Mouse (Mus musculus): Measurements from ENCODE around the gene Adcyap1r1.

The Adcyap1r1 gene

DNA sequence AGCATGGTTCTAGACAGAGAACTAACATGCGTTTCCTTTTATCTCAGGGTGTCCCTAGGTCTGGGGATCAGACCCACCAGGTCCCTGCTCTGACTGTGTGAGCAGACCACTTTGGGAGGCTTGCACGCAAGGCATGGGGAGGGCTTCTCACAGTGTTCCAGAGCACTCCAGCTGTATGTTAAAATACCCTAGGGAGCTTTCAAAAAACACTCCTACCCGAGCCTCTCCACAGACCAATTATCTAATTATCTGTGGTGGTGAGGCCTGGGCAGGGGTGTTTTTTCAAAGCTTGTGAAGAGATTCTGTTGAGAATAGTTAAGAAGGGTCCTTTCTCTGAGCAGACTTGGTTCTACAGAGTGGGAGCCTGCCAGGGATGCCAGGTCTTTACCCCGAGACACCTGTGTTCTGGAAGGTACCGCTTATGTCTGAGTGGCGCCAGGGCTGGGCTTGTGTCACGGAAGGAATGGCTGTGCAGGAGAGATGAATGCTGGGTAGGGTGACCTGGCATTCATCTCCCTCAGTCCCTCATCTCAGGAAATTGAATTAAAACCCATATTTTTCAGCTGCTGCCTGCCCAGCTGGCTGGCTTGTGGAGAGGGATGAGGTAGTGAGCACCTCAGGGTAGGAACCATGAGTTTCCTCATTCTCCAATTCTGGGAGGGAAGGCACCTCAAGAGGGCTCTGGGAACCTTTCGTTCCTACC, 2.7 kb upstream of the Adcyap1r1 start:
- no peak for DNase-seq

DNA sequence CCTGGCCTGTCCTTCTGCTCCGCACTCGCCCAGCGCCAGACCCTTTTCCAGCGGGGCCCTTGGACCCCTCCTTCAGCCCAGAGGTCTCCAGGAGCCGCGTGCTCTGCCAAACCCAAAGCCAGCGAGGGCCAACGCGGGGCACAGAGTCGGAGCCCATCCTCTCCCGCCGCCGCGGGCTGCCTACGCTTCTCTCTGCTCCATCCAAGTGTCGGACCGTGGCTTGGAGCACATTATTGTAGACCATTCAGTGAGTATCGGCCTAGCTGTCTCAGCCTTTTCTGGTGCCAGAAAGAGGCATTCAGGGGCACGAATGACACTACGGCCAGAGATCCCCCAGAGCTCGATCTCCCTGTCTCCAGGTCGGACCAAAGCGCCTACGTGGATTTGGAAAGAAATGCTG, 603 bp downstream of the Adcyap1r1 start:
- DNase-seq = no peak

DNA sequence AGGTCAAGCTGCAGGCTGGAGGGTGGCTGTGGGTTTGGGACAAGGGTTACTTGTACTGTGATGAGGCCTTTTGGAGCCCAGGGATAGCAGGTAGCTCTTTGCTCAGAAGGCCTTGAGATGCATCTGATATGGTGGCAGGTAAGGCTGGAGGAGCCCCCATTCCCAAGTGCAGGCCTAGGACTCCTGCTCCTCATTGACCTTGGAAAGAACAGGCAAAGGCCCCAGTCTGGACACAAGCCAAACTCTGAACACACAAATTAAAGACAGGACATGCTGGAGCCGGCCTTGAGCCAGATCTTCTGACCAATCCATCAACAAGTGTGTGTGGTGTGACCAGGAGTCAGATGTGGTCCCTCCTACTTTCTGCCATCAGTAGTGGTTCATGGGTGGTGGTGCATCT, 1.8 kb downstream of the Adcyap1r1 start:
- DNase-seq = peak; percentile 54 to 62

DNA sequence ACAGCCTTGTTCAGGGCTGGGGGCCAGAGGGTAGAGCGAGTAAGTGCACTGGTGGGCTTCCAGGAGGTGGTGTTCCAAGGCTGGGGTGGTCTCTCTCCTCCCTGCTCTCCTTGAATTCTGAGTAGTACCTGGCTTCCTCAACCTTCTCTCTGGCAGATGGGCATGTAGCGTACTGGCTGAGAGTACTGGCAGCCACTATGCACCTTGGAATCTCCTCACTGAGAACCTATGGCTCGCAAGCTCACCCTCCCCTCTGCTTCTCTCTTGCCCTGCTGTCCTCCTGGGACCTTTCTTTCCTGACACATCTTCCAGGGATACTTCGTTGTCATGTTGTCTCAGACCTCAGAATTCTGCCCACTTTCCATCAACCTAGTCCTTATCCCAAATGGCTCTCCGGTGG, 3.9 kb downstream of the Adcyap1r1 start:
- DNase-seq = peak; percentile 72 to 76

DNA sequence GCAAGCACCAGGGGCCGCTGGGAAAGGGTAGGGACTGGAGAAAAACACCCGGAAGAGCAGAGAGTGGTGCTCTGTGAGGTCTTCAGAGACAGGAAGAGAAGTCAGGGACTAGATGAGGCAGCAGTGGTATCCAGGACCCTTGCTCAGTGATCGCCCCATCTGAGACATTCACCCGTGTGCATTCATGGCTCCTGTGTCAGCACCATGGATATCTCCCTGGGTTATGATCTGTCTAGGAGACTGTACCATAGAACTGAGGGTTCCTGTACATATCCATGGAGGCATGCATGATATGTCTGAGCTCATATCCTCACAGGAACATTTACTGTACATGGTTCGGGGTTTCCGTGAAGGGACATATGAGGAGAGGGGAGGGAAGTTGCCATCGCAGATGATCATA, 5.9 kb downstream of the Adcyap1r1 start:
- no peak for DNase-seq

DNA sequence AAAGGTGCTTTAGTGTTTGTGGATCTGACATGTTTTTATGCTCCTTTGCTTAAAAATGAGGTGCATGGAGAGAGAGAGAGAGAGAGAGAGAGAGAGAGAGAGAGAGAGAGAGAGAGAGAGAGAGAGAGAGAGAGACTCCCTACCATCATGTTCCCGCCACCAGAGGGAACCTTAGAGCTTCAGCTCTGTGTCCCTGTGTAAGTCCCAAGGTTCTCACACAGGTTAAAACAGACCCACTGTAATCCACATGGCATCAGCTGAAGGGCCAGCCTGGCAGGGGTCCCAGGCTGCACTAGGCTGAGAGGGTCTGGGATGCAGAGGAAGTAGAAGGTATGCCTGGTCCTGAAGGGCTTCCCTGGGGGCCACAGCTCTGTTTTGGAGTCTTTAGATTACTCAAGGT, 6.4 kb downstream of the Adcyap1r1 start:
- peak in 1 of 2 experiments; percentile 65 for DNase-seq

DNA sequence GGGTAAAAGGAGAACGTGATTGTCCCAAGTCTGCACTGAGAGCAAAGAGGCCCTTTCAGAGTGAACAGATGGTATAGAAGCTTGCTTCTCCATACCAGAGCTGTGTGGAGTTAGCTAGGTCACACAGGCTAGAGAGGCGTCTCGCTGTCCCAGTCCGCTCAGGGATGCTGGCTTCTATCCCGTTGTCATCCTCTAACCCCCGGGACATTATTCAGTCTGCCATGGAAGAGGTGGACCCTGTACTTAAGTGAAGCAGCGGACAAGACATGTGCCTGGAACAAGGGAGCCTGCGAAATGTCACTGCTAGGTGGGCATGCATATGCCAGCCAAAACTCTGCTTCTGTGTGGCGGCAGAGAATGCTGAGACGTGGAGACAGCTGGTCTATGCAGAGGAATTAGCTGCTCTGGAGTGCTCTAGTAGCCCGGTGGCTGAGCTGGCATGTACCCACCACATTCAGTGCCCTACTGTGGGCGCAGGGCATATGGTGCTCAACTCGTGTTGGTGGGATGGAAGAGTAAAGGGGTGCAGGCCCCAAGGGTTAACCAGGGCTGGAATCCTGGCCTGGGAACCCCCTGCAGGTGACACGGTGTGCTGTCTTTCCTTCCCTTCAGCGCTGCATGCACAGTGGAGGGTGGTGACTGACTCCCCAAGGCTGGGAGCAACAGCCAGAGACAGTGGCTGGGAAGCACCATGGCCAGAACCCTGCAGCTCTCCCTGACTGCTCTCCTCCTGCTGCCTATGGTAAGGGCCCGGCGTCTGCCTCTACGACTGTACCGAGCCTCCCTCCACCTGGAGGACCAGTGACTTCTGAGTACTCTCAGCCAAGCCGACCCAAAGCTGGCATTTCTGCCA, 8.0 kb downstream of the Adcyap1r1 start:
- peak; percentile 68 for DNase-seq

DNA sequence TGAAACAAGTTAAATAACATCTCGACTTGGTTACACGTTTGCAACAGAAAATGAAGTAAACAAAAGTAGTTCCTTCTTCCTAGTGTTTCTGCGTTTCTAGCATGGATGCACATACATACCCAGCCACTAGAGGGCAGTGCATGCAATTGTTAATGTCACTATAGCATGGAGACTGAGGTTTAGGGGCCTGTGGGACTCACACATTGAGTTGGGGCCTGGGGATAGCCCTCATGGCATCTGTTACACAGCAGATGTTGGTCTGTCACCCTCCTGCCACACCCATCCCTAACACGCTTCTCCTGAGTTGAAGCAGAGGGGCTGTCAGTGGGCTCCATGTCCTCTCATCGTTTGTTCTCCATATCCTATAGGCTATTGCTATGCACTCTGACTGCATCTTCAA, 9.4 kb downstream of the Adcyap1r1 start:
- peak in 1 of 2 experiments; percentile 49 for DNase-seq

DNA sequence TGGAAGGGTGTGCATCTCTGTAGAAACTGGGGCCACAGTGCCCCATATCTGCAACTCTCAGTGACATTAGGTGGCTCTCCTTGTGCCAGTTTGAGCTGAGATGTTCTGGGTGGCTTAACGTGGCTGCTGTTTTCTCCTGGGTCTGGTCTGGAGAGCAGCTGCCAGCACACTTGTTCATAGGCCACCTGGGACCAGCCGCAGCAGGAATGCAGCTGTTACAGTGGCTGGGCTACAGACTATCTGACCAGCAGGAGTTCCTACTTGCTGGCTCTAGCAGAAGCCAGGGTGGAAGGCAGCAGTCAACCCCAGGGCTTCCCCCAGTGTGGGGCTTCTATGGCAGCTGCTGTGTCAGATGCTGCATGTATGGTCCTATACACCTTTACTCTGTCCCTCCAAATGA, 9.9 kb downstream of the Adcyap1r1 start:
- no peak for DNase-seq

DNA sequence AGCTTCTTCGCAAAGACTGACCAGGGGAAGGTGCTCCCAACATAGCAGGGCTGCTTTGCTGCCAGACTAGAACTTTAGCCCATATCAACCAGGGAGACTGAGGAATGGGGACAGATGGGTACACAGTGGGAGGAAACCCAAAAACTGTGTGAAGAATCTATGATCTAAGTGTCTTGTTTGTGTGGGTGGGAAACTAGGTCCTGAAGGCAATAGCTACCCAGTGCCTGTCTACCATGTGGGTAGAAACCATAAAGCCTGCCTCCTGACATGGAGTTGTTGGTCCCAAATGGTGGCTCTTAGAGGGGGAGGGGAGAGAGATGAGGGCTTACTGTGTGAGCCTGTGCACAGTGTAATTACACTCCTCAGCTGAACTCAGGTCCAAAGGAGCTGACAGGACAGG, 10.6 kb downstream of the Adcyap1r1 start:
- DNase-seq = no peak

DNA sequence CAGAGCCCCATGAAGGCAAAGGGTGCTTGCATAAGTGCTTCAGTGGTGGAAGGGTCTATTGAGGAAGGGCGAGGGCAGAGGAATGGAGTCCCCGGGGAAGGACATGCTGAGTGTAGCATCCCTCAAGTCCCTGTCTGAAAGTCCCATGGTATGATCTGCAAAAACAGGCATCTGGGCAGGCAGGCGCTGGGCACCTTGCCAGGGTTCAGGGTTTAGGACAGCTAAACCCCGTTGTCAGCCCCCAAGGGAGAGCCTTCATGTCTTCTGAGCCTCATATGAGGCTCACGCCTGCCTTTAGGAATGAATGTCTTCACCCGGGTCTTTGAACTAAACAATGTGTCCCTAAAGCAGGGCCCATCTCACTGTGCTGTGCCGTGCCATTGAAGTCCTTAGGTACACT, 12.2 kb downstream of the Adcyap1r1 start:
- no peak for DNase-seq

DNA sequence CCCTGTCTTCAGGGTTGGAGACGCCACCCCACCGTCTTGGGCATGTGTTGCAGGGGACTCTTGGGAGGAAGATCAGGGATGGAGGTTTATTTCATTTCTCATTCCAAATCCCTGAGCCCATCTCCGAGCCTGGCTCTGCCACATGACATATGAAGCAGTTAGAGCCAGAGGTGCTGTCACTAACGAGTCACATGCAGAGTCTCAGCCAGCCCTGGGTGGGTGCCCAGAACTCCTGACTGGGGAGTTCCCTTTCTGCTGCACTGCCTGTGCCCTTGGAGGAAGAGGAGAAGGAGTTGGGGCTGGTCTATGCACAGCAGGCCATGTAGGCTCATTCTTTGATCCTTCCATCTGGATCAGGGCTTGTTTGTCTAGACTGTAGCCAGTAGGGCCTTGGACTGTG, 13.5 kb downstream of the Adcyap1r1 start:
- peak in 1 of 2 experiments; percentile 48 for DNase-seq

DNA sequence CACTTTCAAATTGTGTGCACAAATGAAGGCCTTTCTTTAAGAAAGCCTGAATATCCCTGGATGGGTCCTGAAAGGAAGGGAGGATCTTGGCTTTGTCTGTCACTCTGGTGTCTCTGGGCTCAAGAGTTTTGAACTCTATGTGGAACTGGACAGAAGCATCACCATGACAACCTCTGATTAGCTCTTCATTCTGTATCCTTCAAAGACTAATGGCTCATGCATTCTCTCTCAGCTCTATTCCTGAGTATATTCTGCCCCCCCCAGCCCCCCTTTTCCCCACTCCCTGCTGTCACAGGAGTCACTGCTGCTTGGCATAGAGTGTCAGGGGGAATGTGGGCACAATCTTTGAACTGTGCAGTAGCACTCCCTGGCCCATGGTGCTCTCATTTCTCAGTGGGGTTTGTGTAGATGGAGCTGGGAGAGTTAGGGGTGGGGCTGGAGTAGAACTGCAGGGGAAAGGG, 14.6 kb downstream of the Adcyap1r1 start:
- DNase-seq = no peak

DNA sequence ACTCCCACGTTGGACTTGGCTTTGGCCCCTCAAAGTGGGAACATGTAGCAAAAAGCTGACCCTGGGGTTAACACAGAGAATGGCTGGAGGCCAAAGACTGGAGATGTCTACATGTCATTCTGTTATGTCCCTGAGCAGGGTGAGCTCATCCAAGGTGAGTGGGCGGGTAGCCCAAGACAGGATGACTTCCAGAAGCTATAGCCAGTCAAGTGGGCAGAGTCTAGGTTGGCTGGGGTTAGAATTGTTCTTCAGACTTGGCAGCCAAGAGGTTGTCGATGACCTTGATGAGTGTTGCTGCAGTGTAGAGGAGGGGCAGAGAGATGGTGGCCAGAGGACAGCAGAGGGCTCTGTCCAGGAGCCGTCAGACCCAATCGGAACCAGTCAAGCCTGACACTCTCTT, 18.9 kb downstream of the Adcyap1r1 start:
- no peak for DNase-seq

DNA sequence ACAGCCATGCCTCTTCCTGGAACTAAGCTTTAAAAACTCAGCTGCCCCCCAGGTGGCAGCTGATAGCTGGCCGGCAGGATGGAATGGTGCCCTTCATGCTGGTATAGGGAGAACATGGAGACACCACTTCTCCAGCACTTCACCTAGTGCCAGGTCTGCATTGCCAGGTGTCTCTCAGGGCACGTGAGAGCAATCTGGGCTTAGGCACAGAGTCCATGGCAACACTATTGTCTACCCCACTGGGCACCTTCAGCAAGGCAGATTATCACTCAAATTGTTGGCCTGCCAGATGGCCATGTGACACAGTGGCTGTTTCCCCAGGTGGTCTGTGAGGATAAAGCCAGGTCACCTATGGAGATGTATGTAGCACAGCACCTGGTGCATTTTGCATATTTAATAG, 20.6 kb downstream of the Adcyap1r1 start:
- peak; percentile 56 to 67 for DNase-seq

DNA sequence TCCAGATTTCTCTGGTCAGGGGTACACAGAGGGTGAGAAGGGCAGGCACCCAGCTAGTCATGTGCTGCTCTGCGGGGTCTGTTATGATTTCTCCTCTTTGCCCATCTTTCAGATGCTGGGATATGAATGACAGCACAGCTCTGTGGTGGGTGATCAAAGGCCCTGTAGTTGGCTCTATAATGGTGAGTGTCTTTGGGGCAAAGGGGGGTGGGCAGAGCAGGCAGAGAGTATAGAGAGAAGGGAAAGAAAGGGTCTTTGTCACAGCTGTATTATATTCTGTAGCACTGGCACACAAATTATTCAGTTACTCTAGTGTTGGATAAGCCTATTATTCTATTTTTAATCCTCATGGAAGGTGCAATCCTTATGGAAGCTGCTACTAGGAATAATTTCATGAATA, 29.2 kb downstream of the Adcyap1r1 start:
- DNase-seq = no peak

DNA sequence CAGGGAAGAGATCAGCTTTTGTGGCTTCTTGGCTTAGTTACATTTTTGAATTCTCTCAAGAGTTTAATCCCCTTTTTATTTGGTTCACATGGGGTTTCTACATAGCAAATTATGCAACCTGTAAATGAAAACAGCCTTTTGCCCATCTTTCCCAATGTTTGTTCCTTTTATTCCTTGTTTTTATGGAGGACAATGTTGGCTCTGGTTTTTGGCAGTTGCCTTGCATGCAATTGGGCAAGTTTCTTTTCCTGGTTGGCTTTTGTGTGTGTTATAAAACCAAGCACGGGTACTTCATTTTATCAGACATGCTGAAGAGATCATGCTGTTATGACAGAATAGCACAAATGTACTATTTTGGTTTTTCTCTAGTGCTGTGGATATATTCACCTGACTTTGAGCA, 30.7 kb downstream of the Adcyap1r1 start:
- no peak for DNase-seq

DNA sequence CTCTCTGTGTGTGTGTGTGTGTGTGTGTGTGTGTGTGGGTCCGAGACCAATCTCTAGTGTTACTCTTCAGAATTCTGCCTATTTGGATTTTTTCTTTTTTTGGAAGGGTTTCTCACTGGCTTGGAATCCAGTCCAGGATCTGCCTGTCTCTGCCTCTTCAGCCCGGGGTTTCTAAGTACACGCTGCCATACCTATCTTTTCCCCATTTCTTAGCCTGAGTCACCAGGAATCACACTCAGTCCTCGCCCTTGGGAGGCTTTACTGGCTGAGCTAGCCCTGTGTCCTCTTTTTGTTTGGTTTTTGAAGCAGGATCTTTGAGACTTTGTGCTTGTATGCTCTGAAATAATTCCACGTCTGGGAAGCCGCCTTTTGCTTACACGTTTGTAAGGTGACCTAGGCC, 31.6 kb downstream of the Adcyap1r1 start:
- no peak for DNase-seq

DNA sequence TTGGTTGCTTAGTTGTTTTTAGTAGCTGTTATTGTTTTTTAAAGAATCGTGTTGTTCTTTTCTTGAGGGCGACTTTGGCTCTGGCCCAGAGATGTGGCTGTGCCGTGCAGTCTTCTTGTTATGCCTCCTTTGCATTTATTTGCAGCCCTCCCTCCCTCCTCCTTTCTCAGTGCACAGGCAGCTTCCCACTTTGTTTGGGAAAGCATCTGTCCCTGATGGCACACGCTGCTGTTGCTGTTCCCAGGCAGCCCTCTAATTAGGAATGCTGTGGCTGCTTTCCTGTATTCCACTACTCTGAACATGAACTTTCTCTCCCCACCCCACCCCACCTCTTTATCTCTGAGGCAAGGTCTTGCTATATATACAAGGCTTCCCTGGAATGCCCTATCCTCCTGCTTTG, 32.4 kb downstream of the Adcyap1r1 start:
- no peak for DNase-seq

DNA sequence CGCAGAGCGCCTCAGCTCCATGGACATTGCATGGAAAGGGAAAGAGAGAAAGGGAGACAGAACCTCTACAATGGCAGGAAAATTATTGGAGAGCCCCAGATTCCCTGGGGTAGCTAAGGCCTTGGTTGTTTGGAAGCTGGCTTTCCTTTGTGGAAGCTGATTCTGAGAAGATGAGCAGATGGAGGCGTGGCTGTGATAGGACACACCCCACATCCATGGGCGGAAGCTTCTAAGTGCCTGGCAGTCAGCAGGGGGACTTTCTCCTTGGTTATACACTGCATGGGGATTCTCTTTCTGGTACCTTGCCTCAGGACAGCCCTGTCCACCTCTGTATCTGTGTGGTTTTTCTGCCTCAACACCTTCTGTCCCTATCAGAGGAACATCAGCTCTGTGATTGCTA, 33.4 kb downstream of the Adcyap1r1 start:
- DNase-seq = no peak

DNA sequence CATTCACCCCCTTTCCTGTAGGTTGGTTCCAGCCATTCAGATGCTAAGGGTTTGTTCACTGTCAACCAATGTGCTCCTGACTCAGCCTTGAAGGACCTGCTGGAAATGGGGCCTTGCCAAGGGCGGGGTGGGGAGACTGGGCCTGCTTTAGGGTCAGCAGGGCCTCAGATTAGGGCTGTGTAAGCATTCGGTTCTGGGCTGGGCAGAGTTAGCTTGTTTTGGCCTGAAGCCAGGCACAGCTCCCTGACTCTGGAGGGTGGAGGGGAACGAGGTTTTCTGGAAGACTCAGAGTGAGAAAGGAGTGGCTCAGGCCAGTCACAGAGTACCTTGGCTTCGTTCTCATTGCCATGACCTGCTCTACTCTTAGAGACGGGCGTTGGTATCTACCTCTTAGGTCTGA, 35.9 kb downstream of the Adcyap1r1 start:
- DNase-seq = peak in 1 of 2 experiments; percentile 28

DNA sequence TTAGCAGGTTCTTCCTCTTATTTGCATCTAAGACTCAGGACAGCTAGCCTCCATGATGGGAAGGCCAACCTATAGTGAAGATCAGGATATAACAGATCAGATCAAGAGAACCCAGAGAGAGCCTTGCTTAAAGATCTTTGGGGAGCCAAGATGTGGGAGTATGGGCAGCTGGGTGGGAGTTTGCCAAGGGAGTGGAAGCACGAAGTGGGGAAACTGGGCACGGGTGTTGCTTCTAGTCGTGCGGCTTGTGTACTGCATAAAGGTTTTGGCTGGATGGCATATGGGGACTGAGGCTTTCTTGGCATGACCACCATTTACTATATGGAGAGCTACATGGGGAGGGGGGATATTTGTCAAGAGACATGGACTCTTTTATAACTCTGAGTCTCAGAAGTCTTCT, 44.4 kb downstream of the Adcyap1r1 start:
- DNase-seq = no peak

DNA sequence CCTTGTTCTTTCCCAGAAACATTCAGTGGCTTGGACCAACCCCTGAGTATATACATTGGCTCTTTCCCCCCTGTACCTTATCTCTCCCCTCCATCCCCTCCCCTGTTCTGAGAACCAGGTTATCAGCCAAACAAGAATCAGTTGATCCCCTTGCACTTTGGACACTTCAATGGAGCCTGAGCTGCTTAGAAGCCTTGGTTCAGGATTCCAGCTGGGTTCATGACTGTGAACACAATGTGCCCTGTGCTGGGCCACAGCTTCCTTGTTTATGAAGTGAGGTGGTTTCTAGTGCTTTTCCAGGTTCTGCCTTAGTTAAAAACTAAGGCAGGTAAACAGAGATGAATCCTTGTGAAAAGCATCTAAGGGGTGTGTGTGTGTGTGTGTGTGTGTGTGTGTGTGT, 47.0 kb downstream of the Adcyap1r1 start:
- no peak for DNase-seq

DNA sequence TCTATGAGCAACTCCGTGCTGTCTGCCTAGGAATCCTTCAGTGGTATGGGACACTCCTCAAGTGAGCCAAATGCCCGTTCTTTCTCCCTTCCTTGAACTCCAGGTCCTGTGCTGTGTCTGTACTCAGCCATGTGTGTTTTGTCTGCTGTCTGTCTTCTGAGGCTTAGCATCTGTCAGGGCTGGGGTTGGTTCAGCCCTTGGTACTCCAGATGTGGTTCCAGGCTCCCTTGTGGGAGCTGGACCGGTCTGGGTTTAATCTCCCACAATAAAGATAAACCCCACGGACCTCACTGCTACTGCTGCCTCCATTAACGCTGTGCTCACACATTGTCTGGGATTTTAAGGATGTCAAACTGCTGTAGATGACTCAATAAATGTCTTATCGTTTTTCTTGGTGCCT, 49.3 kb downstream of the Adcyap1r1 start:
- no peak for DNase-seq

All from cerebellum, postnatal 25 days (tissue).